Mouse (Mus musculus): ENCODE measurements around the gene Syngr3. TPM values are rescaled to one million over a fixed set of nuclear protein-coding genes. Genes with fewer than 3 reads are reported as not detected.

Gene Syngr3
- 0.13 TPM in 2 replicates for polyA plus RNA-seq (2012)

DNA sequence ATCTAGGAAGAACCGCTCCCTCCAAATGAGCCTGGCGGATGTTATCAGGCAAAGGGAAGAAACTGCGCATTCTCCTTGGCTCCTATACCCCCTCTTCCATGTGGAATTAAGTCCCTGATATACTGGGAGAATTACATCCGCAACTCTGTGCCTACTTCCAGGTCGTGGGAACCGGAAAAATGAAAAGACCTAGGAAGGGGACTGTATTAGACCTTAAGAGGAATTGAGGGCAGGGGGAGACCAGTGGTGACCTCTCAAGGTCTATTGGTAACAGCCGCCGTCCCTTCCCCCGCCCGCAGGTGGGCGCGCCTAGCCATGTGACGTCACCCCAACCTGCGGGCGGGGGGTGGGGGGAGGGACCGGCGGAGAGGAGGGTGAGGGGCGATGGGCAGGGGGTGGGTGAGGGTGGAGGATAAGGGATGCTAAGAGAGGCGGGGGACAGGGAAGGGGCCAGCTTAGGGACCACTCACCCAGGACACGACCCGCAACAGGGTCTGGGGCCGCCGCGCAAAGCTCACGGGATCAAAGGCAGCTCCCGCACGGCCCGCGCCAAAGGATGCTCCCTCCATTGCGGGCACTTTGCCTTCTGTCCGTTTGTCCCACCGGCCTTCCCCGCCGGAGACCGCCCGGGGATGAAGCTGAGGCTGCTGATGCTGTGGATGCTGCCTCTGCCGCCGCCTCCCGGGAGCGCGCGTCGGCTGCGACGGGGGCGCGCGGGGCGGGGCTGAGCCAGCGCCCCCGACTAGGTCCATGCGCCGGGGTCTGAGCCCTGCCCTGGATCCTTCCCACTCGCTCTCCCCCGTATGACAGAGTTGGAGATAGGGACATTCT, at the start of gene Syngr3:
Syngr3 (minus strand) TSS at position 705 of the 831 bp plus-strand sequence.
- no peak for TF ChIP-seq GATA1 (IDR thresholded peaks at IDR 0.05; ENCODE audit: low read length)

DNA sequence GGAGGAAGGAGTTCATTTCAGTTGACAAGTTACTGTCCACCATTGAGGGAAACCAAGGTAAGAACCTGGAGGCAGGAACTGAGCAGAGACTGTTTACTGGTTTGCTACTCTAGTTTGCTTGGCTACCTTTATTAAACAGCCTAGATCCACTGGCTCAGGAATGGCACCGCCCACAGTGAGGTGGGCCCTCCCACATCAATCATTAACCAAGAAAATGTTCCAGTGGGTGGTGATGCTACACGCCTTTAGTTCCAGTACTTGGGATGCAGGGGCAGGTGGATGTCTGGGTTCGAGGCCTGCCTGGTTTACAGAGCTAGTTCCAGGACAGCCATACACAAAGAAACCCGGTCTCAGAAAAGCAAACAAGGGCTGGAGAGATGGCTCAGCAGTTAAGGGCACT, 48.5 kb upstream of the Syngr3 start:
- no peak for TF ChIP-seq GATA1 (IDR thresholded peaks at IDR 0.05; ENCODE audit: low read length)

DNA sequence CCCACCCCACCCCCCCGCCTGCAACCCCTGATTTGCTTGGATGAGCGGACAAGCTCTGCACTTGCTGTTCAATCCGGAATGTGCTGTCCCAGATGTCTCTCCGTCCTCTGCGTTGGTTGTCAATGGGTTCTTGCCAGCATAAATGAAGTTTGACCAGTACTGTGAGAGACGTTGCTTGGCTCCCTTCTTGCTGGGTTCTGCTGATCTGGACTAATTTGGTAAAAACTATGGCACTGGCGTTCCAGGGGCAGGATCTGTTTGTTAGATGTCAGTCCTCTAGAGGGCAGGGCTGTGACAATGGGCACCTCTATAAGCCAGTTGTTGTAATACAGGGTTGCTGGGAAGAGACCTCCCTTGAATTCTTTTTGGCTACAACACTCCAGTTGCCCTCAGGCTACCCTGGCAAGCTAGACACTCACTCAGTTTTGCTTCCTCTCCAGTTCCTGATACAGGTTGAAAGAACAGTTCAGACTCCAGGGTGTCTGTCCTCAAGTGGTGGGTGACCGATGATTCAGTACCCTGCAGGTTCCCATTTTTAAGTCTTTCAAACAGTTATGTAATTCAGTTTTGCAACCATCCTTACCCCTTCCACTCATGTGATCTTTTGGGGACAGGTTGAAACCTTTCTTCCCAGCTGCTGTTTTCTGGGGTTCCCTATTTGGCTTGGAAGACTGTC, 47.5 kb upstream of the Syngr3 start:
- TF ChIP-seq GATA1 (IDR thresholded peaks at IDR 0.05; ENCODE audit: low read length) = no peak

- TF ChIP-seq GATA1 (IDR thresholded peaks at IDR 0.05; ENCODE audit: low read length) = no peak
Measured at GRCm38 (mm10) chr17:24736330-24737051, 46.7 kb upstream of the Syngr3 start, which contains the start of gene Msrb1. TSS of gene Msrb1 (plus strand) at chr17:24736642.

DNA sequence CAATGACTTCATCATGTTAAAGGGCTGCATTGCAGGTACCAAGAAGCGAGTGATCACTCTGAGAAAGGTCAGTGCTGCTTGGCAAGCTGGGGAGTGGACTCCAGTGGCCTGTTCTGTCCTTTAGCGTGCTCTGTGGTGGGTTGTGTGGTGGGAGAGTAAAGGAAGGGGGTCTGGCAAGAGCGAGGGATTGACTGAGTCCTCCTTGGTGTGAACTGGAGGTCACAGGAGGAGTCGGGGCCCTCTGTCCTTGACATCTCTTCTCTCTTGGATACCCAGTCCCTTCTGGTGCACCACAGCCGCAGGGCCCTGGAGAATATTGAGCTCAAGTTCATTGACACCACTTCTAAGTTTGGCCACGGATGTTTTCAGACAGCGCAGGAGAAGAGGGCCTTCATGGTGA, 45.7 kb upstream of the Syngr3 start:
- TF ChIP-seq GATA1 (IDR thresholded peaks at IDR 0.05; ENCODE audit: low read length) = no peak

DNA sequence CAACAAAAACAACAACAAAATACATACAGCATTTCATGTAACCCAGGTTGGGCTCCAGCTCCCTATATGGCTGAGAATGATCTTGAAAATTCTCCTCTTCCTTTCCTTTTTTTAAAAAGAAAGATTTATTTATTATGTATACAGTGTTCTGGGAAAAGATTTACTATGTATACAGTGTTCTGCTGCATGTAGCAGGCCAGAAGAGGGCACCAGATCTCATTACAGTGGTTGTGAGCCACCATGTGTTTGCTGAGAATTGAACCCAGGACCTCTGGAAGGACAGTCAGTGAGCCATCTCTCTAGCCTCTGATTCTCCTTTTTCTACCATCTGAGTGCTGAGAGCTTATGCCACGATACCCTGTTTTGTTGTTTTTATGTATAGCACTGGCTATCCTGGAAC, 44.8 kb upstream of the Syngr3 start:
- TF ChIP-seq GATA1 (IDR thresholded peaks at IDR 0.05; ENCODE audit: low read length) = no peak

GRCm38 (mm10) chr17:24733434-24734050, 43.8 kb upstream of the Syngr3 start:
- TF ChIP-seq GATA1 (IDR thresholded peaks at IDR 0.05; ENCODE audit: low read length) = no peak

DNA sequence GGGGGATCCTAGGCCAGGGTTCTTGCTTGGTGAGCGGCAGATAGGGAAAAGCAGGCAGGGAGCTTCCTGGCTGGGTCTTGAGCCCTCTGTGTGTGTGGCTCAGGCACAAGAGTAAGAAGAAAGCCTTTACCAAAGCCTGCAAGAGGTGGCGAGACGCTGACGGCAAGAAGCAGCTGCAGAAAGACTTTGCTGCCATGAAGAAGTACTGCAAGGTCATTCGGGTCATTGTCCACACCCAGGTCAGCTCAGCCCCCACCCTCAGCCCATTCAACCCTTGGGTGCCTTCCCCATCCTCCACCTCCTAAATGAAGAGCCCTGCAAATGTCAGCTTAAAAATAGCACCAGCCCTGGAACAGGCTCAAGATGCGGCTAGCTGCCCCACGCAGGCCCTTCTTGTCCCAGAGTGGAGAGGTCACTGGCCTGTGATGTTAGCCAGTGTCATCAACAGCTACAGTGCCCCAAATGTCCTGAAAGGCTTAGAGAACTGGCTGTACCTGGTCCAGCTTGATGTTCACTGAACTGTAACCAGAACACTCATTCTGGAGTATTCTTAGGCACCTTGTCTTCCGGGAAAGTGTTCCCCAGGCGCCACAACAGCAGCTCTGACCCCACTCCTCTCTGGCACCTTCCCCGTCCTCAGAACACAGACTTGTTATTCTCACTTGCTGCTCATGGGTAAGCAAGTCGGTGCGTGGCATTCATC, 42.6 kb upstream of the Syngr3 start:
- TF ChIP-seq GATA1 (IDR thresholded peaks at IDR 0.05; ENCODE audit: low read length) = no peak

GRCm38 (mm10) chr17:24730787-24731186, 41.0 kb upstream of the Syngr3 start:
- no peak for TF ChIP-seq GATA1 (IDR thresholded peaks at IDR 0.05; ENCODE audit: low read length)

DNA sequence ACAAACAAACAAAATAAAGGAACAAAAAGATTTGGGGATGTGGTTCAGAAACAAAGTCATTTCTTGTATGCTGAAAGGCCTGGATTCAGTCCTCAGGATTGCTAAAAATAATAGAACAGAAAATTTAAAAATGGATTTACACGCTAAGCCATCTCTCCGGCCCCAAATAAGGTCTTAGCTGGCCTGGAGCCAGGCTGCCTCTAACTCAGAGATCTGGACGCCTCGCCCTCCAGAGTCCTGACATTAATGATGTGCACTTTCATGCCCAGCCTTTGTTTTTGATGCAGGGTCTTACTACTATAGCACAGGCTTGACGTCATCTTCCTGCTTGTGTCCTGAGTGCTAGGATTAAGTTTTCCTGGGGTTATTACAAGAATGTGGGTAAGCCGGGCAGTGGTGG, 39.3 kb upstream of the Syngr3 start:
- TF ChIP-seq GATA1 (IDR thresholded peaks at IDR 0.05; ENCODE audit: low read length) = no peak

- TF ChIP-seq GATA1 (IDR thresholded peaks at IDR 0.05; ENCODE audit: low read length) = no peak
Measured at GRCm38 (mm10) chr17:24728184-24728583, 38.4 kb upstream of the Syngr3 start.

- TF ChIP-seq GATA1 (IDR thresholded peaks at IDR 0.05; ENCODE audit: low read length) = no peak
Measured at GRCm38 (mm10) chr17:24727618-24728017, 37.9 kb upstream of the Syngr3 start, which contains the start of gene Rpl3l. TSS of gene Rpl3l (plus strand) at chr17:24727820.

GRCm38 (mm10) chr17:24725637-24726390, 36.1 kb upstream of the Syngr3 start:
- no peak for TF ChIP-seq GATA1 (IDR thresholded peaks at IDR 0.05; ENCODE audit: low read length)

DNA sequence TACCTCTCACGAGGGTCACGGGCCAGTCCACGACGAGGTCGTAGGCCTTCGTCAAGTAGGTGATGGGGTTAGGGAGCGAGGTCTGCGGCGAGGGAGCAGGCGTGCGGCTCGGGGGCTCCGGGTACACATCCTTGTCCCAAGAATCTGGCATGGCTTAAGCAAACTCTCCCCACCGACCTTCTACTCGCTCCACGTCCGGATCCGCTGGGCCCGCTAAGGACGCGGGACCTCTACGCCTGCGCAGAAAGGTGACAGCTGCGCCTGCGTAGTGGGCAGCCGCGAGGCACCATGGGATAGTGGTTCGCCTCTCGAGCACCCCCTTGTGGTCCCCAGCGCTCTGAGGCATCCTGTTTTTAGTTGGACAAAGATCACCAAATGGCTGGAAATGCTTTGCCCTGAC, 34.4 kb upstream of the Syngr3 start, which contains the start of gene Ndufb10:
Ndufb10 (minus strand) TSS at position 295 of the 400 bp plus-strand sequence.
- TF ChIP-seq GATA1 (IDR thresholded peaks at IDR 0.05; ENCODE audit: low read length) = no peak
